Mouse (Mus musculus): ENCODE data around the gene Pphln1.

Gene Pphln1

GRCm38 (mm10) chr15:93502703-93503102, 104.6 kb downstream of the Pphln1 start:
- no peak for DNase-seq (ENCODE audit: extremely low spot score, low read depth, low spot score)

GRCm38 (mm10) chr15:93503201-93503745, 105.1 kb downstream of the Pphln1 start:
- DNase-seq (ENCODE audit: extremely low spot score, low read depth, low spot score): no peak

DNA sequence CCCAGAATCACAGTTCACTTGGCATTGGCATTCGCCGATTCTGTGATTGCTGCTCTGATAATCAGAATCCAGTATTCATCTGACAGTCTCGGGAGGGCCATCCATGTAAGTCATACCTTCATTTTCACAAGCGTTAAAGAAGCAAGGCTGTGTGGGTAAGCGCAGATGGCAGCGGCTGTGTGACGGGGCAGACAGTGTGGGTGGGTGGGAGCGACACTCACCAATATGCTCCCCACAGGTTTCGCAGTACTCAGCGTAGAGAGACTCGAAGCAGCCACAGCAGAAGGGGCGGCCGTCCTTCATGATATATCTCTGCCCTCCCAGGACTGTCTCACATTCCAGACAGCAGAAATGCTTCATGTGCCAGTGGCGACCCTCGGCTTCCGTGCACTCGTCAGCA, 106.7 kb downstream of the Pphln1 start:
- no peak for DNase-seq (ENCODE audit: extremely low spot score, low read depth, low spot score)

GRCm38 (mm10) chr15:93510690-93511336, 112.7 kb downstream of the Pphln1 start:
- no peak for DNase-seq (ENCODE audit: extremely low spot score, low read depth, low spot score)

- no peak for DNase-seq (ENCODE audit: extremely low spot score, low read depth, low spot score)
Observed at GRCm38 (mm10) chr15:93512437-93512836, 114.3 kb downstream of the Pphln1 start.

DNA sequence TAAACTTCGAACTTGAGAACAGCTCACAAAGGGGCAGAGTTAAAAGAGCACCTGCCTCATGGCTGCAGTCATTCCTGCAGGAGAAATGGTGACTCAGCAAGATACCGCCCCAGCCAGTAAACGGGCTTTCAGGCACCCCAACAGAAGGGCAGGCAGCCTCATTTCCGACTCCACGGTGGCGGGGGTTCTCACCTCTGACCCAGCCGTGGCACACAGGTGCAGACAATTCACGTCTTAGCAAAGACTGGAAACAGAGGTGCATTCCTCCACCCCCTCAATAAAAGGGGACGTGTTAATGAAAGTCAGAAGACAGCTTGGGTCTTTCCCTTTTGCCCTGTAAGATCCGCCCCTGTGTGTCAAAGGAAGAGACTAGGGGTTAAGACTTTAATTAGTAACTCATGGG, 115.8 kb downstream of the Pphln1 start:
- no peak for DNase-seq (ENCODE audit: extremely low spot score, low read depth, low spot score)

- DNase-seq (ENCODE audit: extremely low spot score, low read depth, low spot score): no peak
Observed at GRCm38 (mm10) chr15:93515316-93515715, 117.2 kb downstream of the Pphln1 start.

DNA sequence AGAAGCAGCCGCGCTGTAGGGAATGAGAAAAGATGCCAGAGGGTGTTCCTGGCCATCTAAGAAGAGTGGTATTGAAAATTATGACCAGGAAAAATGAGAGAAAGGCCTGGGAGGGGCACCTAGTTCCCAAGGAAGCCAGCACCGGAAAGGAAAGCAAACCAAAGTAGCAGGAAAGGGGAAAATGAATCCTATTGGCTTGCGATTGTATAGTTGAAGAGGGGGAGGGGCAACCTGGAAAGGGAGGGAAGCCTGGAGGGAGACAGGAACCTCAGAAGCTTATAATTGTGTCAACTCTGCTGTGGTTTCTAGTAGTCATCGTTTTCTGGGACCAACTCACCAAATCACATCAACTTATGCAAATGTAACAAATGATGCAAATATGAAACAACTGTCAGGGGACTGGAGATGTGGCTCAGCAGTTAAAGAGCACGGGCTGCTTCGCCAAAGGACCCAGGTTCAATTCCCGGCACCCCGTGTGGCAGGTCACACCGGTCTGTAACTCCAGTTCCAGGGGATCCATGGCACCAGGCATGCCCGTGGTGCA, 118.9 kb downstream of the Pphln1 start:
- DNase-seq (ENCODE audit: extremely low spot score, low read depth, low spot score): no peak

DNA sequence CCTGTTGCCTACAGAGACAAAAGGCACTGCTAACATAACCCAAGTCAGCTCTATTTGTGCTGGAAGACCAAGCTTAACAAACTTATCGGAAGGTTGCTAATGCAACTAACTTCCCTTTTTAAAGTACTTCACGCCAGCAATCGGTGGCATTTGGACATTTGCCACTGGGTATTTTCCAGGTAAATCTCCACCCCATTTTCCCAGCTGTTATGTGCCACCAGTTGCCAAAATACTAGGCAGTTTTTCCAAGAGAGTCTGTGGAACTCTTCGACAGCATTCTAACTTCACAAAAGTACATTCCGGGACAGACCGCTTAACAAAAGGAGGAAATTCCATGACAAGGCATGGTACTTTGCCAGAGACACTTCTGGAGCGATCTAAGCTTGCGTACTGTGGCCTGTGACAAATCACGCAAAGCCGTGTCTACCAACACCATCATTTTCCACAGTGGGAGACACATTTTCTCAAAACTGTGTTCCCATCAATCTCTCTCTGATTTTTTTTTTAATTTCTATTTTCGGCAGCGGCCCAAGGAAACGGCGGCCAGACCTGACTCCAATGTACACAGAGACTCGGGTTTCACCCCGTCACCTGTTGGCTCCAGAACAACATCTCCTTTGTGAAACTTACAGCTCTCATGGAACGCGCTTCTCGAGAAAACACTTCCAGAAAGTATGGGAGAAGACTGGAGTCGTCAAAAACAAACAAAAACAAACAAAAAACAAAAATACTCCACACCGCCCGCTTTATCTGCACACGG, 120.2 kb downstream of the Pphln1 start:
- no peak for DNase-seq (ENCODE audit: extremely low spot score, low read depth, low spot score)

DNA sequence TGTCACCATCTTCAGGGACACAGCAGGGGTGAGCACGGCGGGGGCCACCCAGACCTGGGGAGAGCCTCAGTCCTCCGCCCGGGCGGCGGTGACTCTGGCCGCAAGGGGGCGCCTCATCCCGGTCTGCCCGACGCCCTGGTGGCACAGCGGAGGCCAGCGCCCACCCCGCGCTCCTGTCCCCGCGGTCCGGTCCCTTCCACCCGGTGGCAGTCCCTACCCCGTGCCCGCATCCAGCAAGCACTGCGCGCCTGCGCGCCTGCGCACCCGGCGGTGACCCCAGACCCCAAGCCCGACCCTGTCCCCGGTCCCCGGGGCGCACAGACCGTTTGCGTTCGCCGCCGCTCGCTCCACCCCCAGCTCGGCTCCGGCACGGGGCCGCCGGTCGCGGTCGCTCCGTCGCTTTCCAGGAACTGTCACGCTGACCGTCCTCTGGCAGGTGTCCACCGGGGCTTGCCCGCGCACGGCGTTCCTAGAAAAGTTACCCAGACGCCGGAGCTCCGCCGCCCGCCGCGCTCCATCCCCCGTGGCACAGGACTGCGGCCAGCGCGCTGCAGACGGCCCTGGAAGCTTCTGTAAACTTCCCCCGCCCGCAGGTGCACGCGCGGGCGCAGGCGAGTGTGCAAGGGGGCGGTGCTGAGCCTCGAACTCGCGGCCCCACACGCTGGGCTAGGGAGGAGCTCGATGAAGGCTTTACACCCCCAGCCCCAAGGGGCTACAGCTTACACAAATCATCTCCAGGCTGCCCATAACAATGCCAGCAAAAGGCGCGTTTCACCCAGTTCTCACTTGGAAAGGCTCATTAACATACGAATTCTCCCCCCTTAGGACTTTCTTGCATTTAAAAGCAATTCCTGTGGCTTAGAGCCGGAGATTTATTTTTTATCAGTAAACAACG, 121.0 kb downstream of the Pphln1 start:
- DNase-seq (ENCODE audit: extremely low spot score, low read depth, low spot score): no peak

DNA sequence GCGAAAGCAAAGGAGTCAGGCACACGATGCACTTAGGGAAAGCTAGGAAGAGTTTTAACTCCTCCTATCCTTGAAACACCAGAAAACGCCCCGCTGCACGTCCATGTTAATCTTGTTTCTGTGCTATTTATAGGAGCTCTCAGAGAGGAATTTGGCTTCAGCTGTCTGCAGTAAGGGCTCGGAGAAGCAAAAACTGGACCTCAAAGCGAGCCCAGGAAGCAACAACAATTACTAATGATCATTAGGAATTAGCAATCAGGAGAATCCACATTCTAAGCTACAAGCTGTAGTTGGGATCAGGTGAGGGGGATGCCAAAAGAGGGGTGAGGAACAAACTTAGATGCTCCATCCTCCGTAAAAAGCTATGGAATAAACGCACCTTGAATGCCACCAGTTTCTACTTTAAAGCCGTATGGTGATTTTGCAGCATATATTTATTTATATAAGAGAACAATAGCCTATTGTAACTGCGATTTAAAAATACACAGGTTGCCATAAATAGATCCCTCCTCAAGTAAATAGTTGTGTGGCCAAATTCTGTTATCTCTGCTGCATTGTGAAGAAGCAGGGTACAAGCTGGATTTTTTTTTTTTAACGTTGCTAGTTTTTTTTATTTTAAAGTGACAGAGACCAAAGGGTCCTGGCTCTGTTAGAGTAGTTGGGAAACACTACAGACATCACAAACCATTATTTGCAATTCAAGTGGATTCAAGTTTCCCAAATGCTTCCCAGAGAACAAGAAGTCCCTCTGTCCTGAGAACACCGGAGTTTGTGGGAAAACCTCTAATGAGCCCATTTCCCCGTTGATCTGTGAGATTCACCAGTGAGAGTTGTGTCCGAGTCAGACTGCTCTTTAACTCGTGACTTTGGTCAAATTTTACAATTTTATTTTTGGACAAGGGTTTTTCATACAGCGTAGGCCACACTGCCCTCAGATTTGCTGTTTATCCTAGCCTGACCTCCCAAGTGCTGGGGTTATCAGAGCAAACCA, 122.0 kb downstream of the Pphln1 start:
- no peak for DNase-seq (ENCODE audit: extremely low spot score, low read depth, low spot score)

DNA sequence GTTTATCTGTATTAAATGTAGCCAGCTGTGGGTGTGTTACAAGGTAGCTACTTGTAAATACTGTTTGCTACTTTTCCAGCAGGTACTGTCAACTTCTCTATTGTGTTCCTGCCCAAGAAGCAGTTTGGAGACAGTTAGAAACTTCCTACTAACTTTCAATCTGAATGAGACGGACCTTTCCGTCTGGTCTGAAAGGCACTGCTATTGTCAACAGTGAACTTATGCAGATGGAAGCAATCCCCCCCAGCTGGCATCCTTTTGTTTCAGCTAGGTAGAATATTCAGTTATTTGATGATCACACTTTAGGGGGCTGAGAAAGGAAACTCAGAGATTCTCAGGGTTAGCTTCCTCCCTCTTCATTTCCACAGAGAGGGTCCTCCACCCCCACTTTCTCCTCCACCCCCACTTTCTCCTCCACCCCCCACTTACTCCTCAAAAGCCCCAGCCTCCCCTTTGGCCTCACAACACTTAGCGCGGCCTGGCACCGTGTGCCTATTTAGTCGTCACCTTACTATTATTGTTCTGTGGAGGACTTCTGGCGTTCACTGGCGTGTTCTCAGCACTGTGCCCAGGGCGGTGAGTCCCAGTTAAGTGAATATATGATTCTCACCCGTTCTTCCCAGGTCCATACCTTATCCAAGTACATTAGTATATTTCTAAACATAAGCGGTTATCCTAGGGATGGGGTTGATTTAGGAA, 123.1 kb downstream of the Pphln1 start:
- no peak for DNase-seq (ENCODE audit: extremely low spot score, low read depth, low spot score)

DNA sequence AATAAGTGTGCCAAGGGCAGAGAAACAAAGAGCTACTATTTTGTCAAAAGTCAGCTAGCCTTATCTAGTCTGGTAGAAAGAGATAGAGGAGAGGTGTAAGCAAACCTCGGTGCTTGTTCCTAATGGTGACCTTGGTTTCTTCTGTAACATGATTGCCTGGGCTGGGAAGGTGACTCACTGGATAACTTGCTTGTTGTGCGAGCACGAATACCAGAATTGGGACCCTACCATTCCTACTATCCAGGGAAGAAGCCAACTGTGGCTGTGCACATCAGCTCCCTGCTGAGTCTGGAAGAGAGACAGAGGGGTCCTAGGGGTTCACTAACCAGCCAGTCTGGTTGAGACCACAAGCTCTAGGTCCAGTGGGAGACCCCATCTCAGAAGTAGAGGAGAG, 123.6 kb downstream of the Pphln1 start:
- no peak for DNase-seq (ENCODE audit: extremely low spot score, low read depth, low spot score)

GRCm38 (mm10) chr15:93525305-93525917, 127.3 kb downstream of the Pphln1 start:
- DNase-seq (ENCODE audit: extremely low spot score, low read depth, low spot score): no peak

DNA sequence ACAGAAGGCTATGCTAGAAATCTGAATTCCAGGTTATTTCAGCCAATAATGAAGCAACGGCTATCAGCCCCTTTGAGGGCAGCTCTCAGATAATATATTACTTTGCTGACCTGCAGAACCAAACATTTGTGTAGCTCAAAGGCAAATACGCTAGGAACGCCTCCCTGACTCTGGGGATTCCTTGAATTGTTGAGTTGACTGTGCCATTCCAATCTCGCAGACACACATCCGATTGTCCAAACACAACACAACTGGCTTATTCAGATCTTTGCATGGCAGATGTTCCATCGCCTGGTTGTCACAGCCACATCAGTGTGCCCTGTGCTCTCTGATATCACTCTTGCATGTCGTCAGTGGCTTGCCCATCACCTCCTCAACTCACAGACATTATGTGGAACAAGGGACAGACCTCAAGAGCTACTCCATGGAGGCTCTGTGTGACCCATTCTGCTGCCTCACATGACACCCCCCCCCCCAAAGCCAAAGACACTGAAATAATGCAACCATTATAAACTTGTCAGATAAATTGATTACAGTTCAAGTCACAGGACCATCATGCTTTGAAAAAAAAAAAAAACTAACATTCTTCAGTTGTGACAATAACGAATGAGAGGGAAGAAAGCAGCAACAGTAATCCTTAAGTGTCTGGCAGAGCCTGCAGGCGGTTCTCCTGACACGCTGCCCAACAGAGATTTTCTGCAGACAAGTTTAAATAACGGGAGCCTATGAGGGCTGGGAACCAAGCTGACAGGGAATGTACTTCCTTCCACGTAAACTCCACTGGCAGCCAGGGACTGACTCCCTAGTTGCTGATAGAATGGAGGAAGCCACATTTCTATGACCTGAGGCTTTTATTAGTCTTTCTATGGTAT, 131.9 kb downstream of the Pphln1 start:
- DNase-seq (ENCODE audit: extremely low spot score, low read depth, low spot score): no peak

- no peak for DNase-seq (ENCODE audit: extremely low spot score, low read depth, low spot score)
Observed at GRCm38 (mm10) chr15:93530703-93531032, 132.5 kb downstream of the Pphln1 start.

- no peak for DNase-seq (ENCODE audit: extremely low spot score, low read depth, low spot score)
Observed at GRCm38 (mm10) chr15:93536191-93536590, 138.0 kb downstream of the Pphln1 start.

DNA sequence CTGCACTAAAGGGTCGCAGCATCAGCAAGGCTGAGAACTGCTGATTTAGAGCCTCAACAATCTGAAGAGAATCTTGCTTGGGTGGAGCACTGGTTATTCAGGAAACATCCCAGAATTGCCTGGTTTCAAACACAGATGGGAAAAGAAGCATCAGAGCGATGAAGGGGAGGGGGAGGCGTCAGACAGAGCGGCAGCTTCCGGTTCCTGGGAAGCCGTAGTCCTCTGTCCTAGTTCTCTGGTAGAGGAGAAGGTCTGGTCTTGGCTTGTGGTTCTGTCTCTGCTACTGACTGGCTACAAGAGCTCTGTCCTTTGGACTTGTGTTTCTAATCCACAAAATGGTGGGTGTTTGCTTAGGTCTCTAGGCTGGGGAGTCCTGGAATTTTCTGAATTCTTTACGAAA, 139.6 kb downstream of the Pphln1 start:
- DNase-seq (ENCODE audit: extremely low spot score, low read depth, low spot score): no peak
